ENCODE assay signal across 10 mouse cellular contexts in the genomic region with DNA sequence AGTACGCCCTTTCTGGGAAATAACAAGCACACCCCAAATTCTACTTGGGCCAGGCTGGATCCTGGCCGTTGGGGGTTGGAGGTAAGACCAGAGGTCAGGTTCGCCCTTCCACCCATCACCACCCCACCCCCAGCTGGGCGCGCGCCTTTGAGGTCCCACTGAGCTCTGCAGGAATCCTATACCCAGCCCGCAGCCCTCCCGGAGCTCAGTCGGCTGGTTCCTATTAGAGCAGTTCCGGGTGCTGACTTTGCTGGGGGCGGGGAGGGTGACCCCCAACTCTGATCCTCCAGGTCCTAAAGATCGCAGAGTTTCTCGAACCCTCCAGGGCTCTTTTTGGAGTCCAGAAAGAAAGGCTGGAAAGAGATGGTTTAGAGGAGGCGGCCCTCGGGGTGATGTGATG. TPM values are rescaled to one million over a fixed set of nuclear protein-coding genes. Genes with fewer than 3 reads are reported as not detected.
DNase-seq lines count a peak whose midpoint lies in the region; ATAC-seq lines count a peak whose summit lies in the region.
"Had no signal": no experiment of that assay in that cellular context is flagged by ENCODE, and none has a peak within 500 bp of the region (broad histone marks: within the 10 kb centered on the region; RNA-seq: fewer than 3 reads in every experiment).

No protein-coding gene starts in this region.

- no peak overlapping the region for H3K27ac ChIP-seq in heart, embryonic 15.5 days
- H3K27ac ChIP-seq in embryonic facial prominence, embryonic 10.5 days (replicated peaks): peak overlapping the region; percentile 97
- H3K27ac ChIP-seq in intestine, embryonic 16.5 days (ENCODE audit: low read length): no peak overlapping the region
- H3K27ac ChIP-seq in midbrain, embryonic 16.5 days (ENCODE audit: low read length): no peak overlapping the region

- H3K27me3 ChIP-seq in heart, embryonic 15.5 days: peaks cover 28% of the 10 kb centered on the region
- H3K27me3 ChIP-seq in embryonic facial prominence, embryonic 10.5 days (replicated peaks; ENCODE audit: low read depth, poor library complexity, severe bottlenecking): peaks cover 33% of the 10 kb centered on the region
- H3K27me3 ChIP-seq in intestine, embryonic 16.5 days (replicated peaks; ENCODE audit: control insufficient read depth, insufficient read depth, low read length): no peaks in the 10 kb centered on the region; the same call in 1 of the 2 replicates
- peaks cover 30% of the 10 kb centered on the region for H3K27me3 ChIP-seq in midbrain, embryonic 16.5 days (ENCODE audit: control insufficient read depth, insufficient read depth, low read depth, low read length)

- no peaks in the 10 kb centered on the region for H3K9me3 ChIP-seq in heart, embryonic 15.5 days (replicated peaks)
- H3K9me3 ChIP-seq in embryonic facial prominence, embryonic 10.5 days: no peaks in the 10 kb centered on the region
- H3K9me3 ChIP-seq in intestine, embryonic 16.5 days (ENCODE audit: control insufficient read depth, low read length): no peaks in the 10 kb centered on the region
- H3K9me3 ChIP-seq in midbrain, embryonic 16.5 days (replicated peaks; ENCODE audit: control insufficient read depth, low read length, poor library complexity, severe bottlenecking): no peaks in the 10 kb centered on the region

- H3K9ac ChIP-seq in heart, embryonic 15.5 days: peak overlapping the region; percentile 56; the same call in 1 of the 2 replicates
- H3K9ac ChIP-seq in intestine, embryonic 16.5 days (ENCODE audit: low read depth, low read length): peak overlapping the region; percentile 75
- H3K9ac ChIP-seq in midbrain, embryonic 16.5 days (ENCODE audit: low read depth, low read length): no peak overlapping the region

- WGBS in heart, embryonic 15.5 days: 6% methylated on average over 15 of the region's 15 CpGs
- under 1% methylated on average over 15 of the region's 15 CpGs for WGBS in embryonic facial prominence, embryonic 10.5 days
- WGBS in intestine, embryonic 16.5 days: 8% methylated on average over 15 of the region's 15 CpGs
- WGBS in midbrain, embryonic 16.5 days: 4% methylated on average over 15 of the region's 15 CpGs

- H3K36me3 ChIP-seq in heart, embryonic 15.5 days: no peaks in the 10 kb centered on the region
- H3K36me3 ChIP-seq in embryonic facial prominence, embryonic 10.5 days (replicated peaks): peaks cover 17% of the 10 kb centered on the region
- H3K36me3 ChIP-seq in intestine, embryonic 16.5 days (ENCODE audit: control insufficient read depth, insufficient read depth, low read length): no peaks in the 10 kb centered on the region
- no peaks in the 10 kb centered on the region for H3K36me3 ChIP-seq in midbrain, embryonic 16.5 days (ENCODE audit: control insufficient read depth, insufficient read depth, low read length)

- H3K4me1 ChIP-seq in heart, embryonic 15.5 days (replicated peaks): peaks cover 42% of the 10 kb centered on the region
- peaks cover 70% of the 10 kb centered on the region for H3K4me1 ChIP-seq in embryonic facial prominence, embryonic 10.5 days
- peaks cover 30% of the 10 kb centered on the region for H3K4me1 ChIP-seq in intestine, embryonic 16.5 days (ENCODE audit: control insufficient read depth, insufficient read depth, low read length)
- H3K4me1 ChIP-seq in midbrain, embryonic 16.5 days (ENCODE audit: control insufficient read depth, insufficient read depth, low read length): peaks cover 11% of the 10 kb centered on the region; the same call in 1 of the 2 replicates

- peak overlapping the region; percentile 53 for H3K4me3 ChIP-seq in heart, embryonic 15.5 days
- peak overlapping the region; percentile 73 for H3K4me3 ChIP-seq in embryonic facial prominence, embryonic 10.5 days
- peak overlapping the region; percentile 61 for H3K4me3 ChIP-seq in intestine, embryonic 16.5 days (ENCODE audit: low read length)
- H3K4me3 ChIP-seq in midbrain, embryonic 16.5 days (ENCODE audit: low read depth, low read length): peak overlapping the region; percentile 44

- peak overlapping the region; percentile 88 for H3K4me2 ChIP-seq in heart, embryonic 15.5 days
- H3K4me2 ChIP-seq in intestine, embryonic 16.5 days (ENCODE audit: low read depth, low read length): peak overlapping the region; percentile 95
- H3K4me2 ChIP-seq in midbrain, embryonic 16.5 days (ENCODE audit: low read length): peak overlapping the region; percentile 54

- ATAC-seq in heart, embryonic 15.5 days (replicated peaks; ENCODE audit: insufficient number of reproducible peaks, insufficient read depth, low FRiP score, low read depth): no peak
- no peak for ATAC-seq in intestine, embryonic 16.5 days
- no peak for ATAC-seq in midbrain, embryonic 16.5 days
- no peak for ATAC-seq in granulocyte monocyte progenitor cell, adult 5-6 weeks (replicated peaks; ENCODE audit: poor library complexity, severe bottlenecking)

- no peak for DNase-seq in heart, adult 9 months (ENCODE audit: low spot score in 2 of 2)
- DNase-seq in embryonic facial prominence, embryonic 10.5 days (ENCODE audit: low spot score): peak; percentile 89
- no peak for DNase-seq in cerebellum, postnatal 36 days
- no peak for DNase-seq in adrenal gland, postnatal 25 days
- DNase-seq: cerebellum, adult 9-10 months had no signal

RNA-seq across cellular contexts. Expression of gene Wdr86, which starts 0.5 kb away (rescaled TPM):
- 4.6 and 8.1 TPM in 2 replicates for polyA plus RNA-seq in heart, embryonic 15.5 days (2015; fragmentation: Nextera tagmentation; extraction: Ambion mirVana)
- 51.1 and 58.6 TPM in 2 replicates for polyA plus RNA-seq in embryonic facial prominence, embryonic 10.5 days (2016; fragmentation: Nextera tagmentation; extraction: Ambion mirVana)
- polyA plus RNA-seq in intestine, embryonic 16.5 days (2015; fragmentation: Nextera tagmentation; extraction: Ambion mirVana): 6.8 and 8.4 TPM in 2 replicates
- 4.4 and 5.7 TPM in 2 replicates for polyA plus RNA-seq in midbrain, embryonic 16.5 days (2015; fragmentation: Nextera tagmentation; extraction: Ambion mirVana)
- total RNA-seq in granulocyte monocyte progenitor cell, adult 5-6 weeks (2014; fragmentation: Nextera tagmentation): 1.5 and 2.2 TPM in 2 replicates
- not detected in 2 replicates for total RNA-seq in granulocyte monocyte progenitor cell, adult 5-6 weeks (2017)
- total RNA-seq in adrenal gland, postnatal 25 days (2021): 3.2 and 3.6 TPM in 2 replicates

RNA-seq across cellular contexts. Expression of gene Crygn, which starts 26.8 kb away (rescaled TPM):
- polyA plus RNA-seq in heart, embryonic 15.5 days (2015; fragmentation: Nextera tagmentation; extraction: Ambion mirVana): 2.5 TPM in 1 of 2 replicates, not detected in the other
- polyA plus RNA-seq in embryonic facial prominence, embryonic 10.5 days (2016; fragmentation: Nextera tagmentation; extraction: Ambion mirVana): 0.40 and 1.8 TPM in 2 replicates
- polyA plus RNA-seq in intestine, embryonic 16.5 days (2015; fragmentation: Nextera tagmentation; extraction: Ambion mirVana): 1.0 and 1.4 TPM in 2 replicates
- polyA plus RNA-seq in midbrain, embryonic 16.5 days (2015; fragmentation: Nextera tagmentation; extraction: Ambion mirVana): 1.4 and 2.1 TPM in 2 replicates
- total RNA-seq in granulocyte monocyte progenitor cell, adult 5-6 weeks (2014; fragmentation: Nextera tagmentation): not detected in 2 replicates
- not detected in 2 replicates for total RNA-seq in granulocyte monocyte progenitor cell, adult 5-6 weeks (2017)
- total RNA-seq in adrenal gland, postnatal 25 days (2021): 2.4 TPM in 1 of 2 replicates, not detected in the other
- total RNA-seq: left cerebral cortex, postnatal 10 days had no signal

RNA-seq across cellular contexts. Expression of gene Nub1, which starts 45.7 kb away (rescaled TPM):
- 21.6 and 28.2 TPM in 2 replicates for polyA plus RNA-seq in heart, embryonic 15.5 days (2015; fragmentation: Nextera tagmentation; extraction: Ambion mirVana)
- 27.7 and 29.5 TPM in 2 replicates for polyA plus RNA-seq in embryonic facial prominence, embryonic 10.5 days (2016; fragmentation: Nextera tagmentation; extraction: Ambion mirVana)
- 26.7 and 28.1 TPM in 2 replicates for polyA plus RNA-seq in intestine, embryonic 16.5 days (2015; fragmentation: Nextera tagmentation; extraction: Ambion mirVana)
- 48.6 and 49.8 TPM in 2 replicates for polyA plus RNA-seq in midbrain, embryonic 16.5 days (2015; fragmentation: Nextera tagmentation; extraction: Ambion mirVana)
- total RNA-seq in granulocyte monocyte progenitor cell, adult 5-6 weeks (2014; fragmentation: Nextera tagmentation): 28.2 and 30.4 TPM in 2 replicates
- 33.1 and 37.6 TPM in 2 replicates for total RNA-seq in granulocyte monocyte progenitor cell, adult 5-6 weeks (2017)
- total RNA-seq in adrenal gland, postnatal 25 days (2021): 59.5 and 71.3 TPM in 2 replicates
